Mouse (Mus musculus): Measurements from ENCODE around the gene Dcpp1.
A peak's percentile ranks its signal among the peaks of the same experiment; 100 is the strongest.
"Not testable (repeated sequence)": the region's sequence is repeated elsewhere in the genome, so short reads cannot be mapped to it uniquely, and the experiment has no call there.

Gene Dcpp1

GRCm38 (mm10) chr17:23880576-23880975, at the start of gene Dcpp1, which contains the start of gene Dcpp2:
Gene Dcpp1 (plus strand): TSS chr17:23880876.
Gene Dcpp2 (plus strand): TSS chr17:23880880.
- DNase-seq (ENCODE audit: low spot score in 2 of 2) = not testable (repeated sequence)

DNA sequence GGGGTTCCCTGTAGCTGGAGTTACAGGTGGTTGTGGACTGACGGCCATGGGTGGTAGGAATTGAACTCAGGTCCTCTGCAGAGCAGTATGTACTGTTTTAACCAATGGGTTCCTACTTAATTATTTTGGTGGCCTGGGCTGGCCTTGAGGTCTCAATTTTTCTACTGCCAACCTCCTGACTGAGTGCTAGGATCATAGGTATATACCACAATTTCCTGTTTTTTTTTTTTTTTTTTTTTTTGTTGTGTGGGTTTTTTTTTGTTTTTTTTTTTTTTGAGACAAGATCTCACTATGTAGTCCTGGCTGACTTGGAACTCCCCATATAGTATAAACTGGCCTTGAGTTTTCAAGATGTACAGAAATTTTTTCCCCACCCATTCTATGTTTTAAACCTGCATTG, 49.5 kb upstream of the Dcpp1 start:
- DNase-seq (ENCODE audit: low spot score in 2 of 2) = no peak

DNA sequence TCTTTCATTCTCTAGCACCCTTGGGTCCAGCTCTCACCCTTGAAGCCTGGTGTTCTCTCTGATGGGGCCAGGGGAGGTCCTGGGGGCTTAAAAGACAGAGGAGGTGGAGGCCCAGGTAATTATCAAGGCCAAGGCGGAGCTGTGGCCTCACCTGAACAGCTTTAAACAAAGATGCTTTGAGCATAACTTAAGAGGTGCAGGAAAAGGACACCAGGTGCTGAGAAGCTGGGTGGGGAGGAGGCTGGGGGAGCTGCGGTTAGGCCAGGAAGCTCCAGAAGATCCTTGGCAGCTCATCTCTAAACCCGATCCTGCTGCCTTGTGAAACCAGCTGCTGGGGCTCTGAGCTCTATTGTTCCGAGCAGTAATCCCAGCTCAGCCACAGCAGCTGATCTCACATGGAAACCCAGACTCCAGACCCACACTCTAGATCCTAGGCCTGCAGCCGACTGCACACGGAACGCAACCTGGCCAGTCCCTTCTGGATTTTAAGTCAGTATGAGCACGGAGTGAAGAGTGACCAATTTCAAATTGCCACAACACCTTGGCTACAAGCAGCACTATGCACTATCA, 44.6 kb upstream of the Dcpp1 start, which contains the start of gene Prss33:
Gene Prss33 (minus strand): TSS at position 51 of the 570 bp plus-strand sequence.
- no peak for DNase-seq (ENCODE audit: low spot score in 2 of 2)

DNA sequence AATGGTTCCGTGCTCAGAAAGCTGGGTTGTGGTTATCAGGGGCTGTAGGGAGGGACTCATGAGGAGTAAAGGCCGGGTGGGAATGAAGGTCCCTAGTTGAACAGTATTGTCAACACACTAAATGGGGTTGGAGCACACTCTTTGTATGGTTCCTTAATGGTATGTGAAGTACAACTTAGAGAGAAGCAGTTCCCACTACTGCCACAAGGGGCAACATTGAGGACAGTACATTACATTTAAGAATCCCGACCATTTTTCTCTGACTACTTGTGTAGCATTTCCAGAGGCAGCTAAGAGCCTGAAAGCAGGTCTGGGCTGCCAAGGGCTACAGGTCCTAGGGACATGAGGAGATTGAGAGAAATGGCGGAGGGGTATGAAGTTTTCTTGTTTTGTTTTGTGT, 39.5 kb upstream of the Dcpp1 start:
- DNase-seq (ENCODE audit: low spot score in 2 of 2) = peak; percentile 46 to 70

DNA sequence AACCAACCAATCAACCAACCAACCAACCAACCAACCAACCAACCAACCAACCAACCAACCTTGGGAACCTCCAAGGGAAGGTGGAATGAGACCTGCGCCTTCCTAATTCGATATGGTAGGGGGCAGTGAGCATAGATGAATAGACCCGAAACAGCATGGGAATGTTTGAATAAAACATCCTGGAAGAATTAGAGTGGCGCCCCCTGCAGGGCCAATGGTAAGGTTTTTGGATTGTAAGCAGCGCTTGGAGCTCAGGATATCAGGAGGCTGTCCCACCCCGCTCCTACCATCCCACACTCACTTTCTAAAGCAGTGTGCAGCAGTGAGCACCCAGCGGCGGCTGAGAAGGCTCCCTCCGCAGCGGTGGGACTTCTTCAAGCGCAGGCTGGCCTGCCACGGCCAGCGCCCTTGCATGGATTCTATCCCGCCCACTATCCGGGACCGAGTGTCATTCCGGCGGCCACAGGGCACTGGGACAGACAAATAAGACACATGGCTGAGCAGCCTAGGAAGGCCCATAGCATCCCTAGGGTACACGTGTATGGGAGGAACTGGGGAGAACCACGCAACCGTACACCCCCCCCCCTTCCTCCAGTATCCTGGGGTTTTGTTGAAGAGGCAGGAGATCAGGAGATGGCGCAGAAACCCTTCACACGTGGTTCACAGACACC, 37.4 kb upstream of the Dcpp1 start:
- no peak for DNase-seq (ENCODE audit: low spot score in 2 of 2)

GRCm38 (mm10) chr17:23843812-23844273, 36.8 kb upstream of the Dcpp1 start, which contains the start of the genes Prss32 and Prss41:
Gene Prss32 (plus strand): TSS chr17:23843855.
Gene Prss41 (minus strand): TSS chr17:23844172.
- peak; percentile 42 to 75 for DNase-seq (ENCODE audit: low spot score in 2 of 2)

GRCm38 (mm10) chr17:23850028-23850427, 30.6 kb upstream of the Dcpp1 start:
- no peak for DNase-seq (ENCODE audit: low spot score in 2 of 2)

DNA sequence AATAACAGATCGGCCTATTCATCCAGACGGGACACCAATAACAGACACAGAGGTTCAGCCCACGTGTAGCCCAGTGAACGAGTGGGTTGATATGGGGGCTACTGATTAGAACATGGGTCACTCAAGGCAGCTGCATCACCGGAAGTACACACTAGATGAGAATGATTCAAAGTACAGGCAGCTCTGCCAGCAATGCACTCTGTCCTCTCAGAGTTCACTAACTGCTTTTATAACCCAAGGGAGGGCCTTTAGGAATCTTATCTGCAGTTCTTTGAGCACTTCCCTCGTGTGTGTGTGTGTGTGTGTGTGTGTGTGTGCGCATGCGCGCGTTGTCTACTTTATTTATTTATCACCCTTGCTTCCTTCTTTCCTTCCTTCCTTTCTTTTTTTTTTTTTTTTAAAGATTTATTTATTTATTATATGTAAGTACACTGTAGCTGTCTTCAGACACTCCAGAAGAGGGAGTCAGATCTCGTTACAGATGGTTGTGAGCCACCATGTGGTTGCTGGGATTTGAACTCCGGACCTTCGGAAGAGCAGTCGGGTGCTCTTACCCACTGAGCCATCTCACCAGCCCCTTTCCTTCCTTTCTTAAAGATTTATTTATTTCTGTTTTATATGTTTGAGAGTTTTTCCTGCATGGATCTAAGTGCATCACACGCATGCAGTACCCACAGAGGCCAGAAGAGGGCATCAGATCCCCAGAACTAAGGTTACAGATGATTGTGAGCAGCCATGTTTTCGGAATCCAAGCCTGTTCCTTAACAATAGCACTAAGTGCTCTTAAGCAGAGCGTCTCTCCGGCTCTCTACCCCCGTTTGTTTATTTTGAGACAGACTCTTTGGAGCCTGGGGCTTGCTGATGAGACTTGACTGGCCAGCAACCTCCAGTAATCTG, 29.6 kb upstream of the Dcpp1 start:
- DNase-seq (ENCODE audit: low spot score in 2 of 2) = peak in 1 of 2 experiments; percentile 53

- peak; percentile 37 to 72 for DNase-seq (ENCODE audit: low spot score in 2 of 2)
Observed at GRCm38 (mm10) chr17:23853292-23853691, 27.4 kb upstream of the Dcpp1 start.

GRCm38 (mm10) chr17:23854229-23854765, 26.4 kb upstream of the Dcpp1 start:
- DNase-seq (ENCODE audit: low spot score in 2 of 2) = no peak

DNA sequence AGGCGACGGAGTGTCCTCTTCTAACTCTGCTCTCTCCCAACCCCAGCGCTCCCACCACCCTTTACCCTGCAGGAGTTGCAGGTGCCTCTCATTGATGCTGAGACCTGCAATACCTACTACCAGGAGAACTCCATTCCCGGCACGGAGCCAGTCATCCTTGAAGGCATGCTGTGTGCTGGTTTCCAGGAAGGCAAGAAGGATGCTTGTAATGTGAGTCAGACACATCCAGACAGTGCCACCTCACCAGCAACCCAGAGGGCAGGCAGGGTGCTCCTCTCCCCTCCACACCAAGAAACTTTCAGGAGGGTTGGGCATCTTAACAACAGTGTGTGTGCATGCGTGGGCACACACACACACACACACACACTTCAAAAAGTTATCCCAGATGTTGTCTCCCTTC, 23.5 kb upstream of the Dcpp1 start:
- DNase-seq (ENCODE audit: low spot score in 2 of 2) = no peak

- DNase-seq (ENCODE audit: low spot score in 2 of 2) = no peak
Observed at GRCm38 (mm10) chr17:23857913-23858312, 22.8 kb upstream of the Dcpp1 start.

GRCm38 (mm10) chr17:23862926-23863325, 17.8 kb upstream of the Dcpp1 start:
- no peak for DNase-seq (ENCODE audit: low spot score in 2 of 2)

DNA sequence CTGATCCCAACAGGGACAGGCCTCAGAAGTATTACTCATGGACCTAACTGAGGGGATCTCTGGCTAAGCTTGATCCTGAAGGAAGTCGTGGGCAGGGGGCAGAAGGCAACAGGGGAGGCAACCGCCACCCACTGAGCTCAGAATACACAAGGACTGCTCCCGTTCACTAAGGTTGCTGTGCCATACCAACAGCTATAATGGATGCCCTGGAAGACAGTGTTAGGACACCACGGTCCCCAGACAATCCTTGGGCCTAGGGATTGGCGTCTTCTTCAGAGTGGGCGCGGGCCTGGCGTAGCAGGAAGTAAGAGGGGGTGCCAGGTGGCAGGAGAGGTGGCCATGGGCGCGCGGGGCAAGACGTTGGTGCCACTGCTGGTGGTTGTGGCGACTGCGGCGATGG, 12.9 kb upstream of the Dcpp1 start, which contains the start of gene Prss21:
Gene Prss21 (plus strand): TSS at position 301 of the 400 bp plus-strand sequence.
- no peak for DNase-seq (ENCODE audit: low spot score in 2 of 2)

DNA sequence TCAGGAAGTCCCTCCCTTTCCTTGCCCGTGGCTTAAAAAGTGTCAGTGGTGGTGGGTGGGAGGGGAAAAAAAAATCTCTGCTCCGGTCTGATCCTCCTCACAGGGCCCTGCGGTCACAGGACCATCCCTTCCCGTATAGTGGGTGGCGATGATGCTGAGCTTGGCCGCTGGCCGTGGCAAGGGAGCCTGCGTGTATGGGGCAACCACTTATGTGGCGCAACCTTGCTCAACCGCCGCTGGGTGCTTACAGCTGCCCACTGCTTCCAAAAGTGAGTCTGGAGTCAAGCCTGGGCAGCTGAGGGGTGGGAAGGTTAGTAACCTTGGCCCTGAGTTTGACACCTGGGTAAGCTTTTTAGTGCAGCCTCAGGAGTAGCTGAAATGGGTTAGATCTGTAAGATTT, 12.2 kb upstream of the Dcpp1 start:
- DNase-seq (ENCODE audit: low spot score in 2 of 2) = no peak

- DNase-seq (ENCODE audit: low spot score in 2 of 2) = no peak
Observed at GRCm38 (mm10) chr17:23873884-23874856, 6.5 kb upstream of the Dcpp1 start.

DNA sequence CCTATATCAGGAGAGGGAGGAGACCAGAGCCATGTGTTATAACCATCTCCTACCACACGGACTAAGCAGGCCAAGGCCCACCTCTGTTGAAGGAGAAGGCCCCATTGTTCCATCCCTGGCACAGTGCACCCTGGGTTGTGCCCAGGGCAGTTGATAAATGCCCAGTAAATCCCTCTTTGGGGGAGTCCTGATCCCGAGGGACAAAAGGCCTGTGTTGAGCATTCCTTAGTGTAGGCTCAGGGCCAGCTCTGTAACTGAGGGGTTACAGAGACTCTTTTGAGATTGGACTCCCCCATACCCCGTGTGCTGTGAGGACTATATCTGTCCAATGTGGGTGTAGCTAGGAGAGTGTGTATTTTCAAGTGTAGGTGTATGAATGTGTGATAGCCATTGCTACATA, 3.9 kb upstream of the Dcpp1 start:
- DNase-seq (ENCODE audit: low spot score in 2 of 2) = no peak

- DNase-seq (ENCODE audit: low spot score in 2 of 2) = no peak
Observed at GRCm38 (mm10) chr17:23877166-23877565, 3.5 kb upstream of the Dcpp1 start.

DNA sequence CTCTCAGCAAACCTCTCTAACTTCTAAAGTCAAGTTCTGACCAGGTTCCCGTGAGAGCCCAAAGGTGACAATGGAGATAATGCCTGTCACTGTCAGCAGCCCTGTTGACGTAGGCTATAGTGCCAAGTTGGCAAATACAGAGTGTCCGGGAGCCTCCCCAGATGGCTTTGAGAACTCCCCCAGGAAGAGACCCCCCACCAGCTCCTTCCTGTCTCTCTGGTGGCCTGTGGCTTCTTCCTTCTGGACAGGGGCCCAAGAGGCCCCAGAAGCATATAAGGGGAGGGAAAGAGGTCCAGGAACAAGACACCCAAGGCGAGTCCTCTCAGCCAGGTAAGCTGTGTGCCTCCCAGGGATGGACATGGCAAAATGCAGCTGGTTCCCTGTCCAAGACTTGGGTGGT, 36.5 kb downstream of the Dcpp1 start, which contains the start of gene Dcpp3:
Gene Dcpp3 (plus strand): TSS at position 301 of the 400 bp plus-strand sequence.
- not testable (repeated sequence) for DNase-seq (ENCODE audit: low spot score in 2 of 2)

- peak; percentile 68 to 73 for DNase-seq (ENCODE audit: low spot score in 2 of 2)
Observed at GRCm38 (mm10) chr17:23924531-23925007, 43.9 kb downstream of the Dcpp1 start.
